Mouse (Mus musculus) lung, adult 2 months (tissue): ENCODE measurements around the gene Barhl1.

Experiments
- CTCF ChIP-seq: fragments of 200-500 bp; IDR thresholded peaks from 2 replicates; pipeline ENCODE4 v1.5.1; 2011; ENCODE audit warnings: mild to moderate bottlenecking, low read length, control low read depth; ENCODE audit not compliant: insufficient read depth
- POLR2A ChIP-seq: fragments of 200-500 bp; IDR thresholded peaks from 2 replicates; pipeline ENCODE4 v1.6.1; 2011; ENCODE audit warnings: low read depth, mild to moderate bottlenecking, control low read depth, low read length, borderline replicate concordance; ENCODE audit errors: extremely low read depth

- TF ChIP-seq CTCF (no peak), POLR2A (no peak)
These were observed 44.6 kb upstream of the Barhl1 start for GRCm38 (mm10) chr2:28961024-28961585.
